Mouse (Mus musculus) E14TG2a.4 (cell line): ENCODE results near the gene Atf5.
A peak's percentile ranks its signal among the peaks of the same experiment; 100 is the strongest.

Experiments used
- H3K27me3 ChIP-seq: 2 replicates; pipeline ENCODE4 v1.6.1; 2014; ENCODE audit warnings: low read length, control low read depth; ENCODE audit not compliant: insufficient read depth
- H3K36me3 ChIP-seq: 2 replicates; pipeline ENCODE4 v1.6.1; 2014; ENCODE audit warnings: low read length, control low read depth; ENCODE audit not compliant: insufficient read depth
- H3K4me1 ChIP-seq: replicated peaks from 2 replicates; pipeline ENCODE4 v1.6.1; 2014; ENCODE audit warnings: low read depth, low read length, control low read depth
- H3K4me3 ChIP-seq: replicated peaks from 2 replicates; pipeline ENCODE4 v1.5.1; 2014; ENCODE audit warnings: mild to moderate bottlenecking, low read length
- H3K9me3 ChIP-seq: 2 replicates; pipeline ENCODE4 v1.6.1; 2014; ENCODE audit warnings: low read length, control low read depth
- CTCF ChIP-seq: conservative IDR thresholded peaks from 2 replicates; pipeline ENCODE4 v1.5.1; 2014; ENCODE audit warnings: low read length
- NANOG ChIP-seq: IDR thresholded peaks from 2 replicates; pipeline ENCODE4 v1.6.1; 2014; ENCODE audit warnings: borderline replicate concordance, low read length, mixed read lengths
- POU5F1 ChIP-seq: IDR thresholded peaks from 2 replicates; pipeline ENCODE4 v1.6.1; 2014; ENCODE audit warnings: low read length, borderline replicate concordance

Gene Atf5

GRCm38 (mm10) chr7:44818751-44819235 is 2.3 kb upstream of the Atf5 start:
- Histone ChIP-seq H3K4me1 (peaks cover 74% of the 10 kb centered on the region), H3K4me3 (peak overlapping the region; percentile 96), H3K9me3 (no peaks in the 10 kb centered on the region), H3K36me3 (peaks cover 59% of the 10 kb centered on the region), H3K27me3 (no peaks in the 10 kb centered on the region)
- TF ChIP-seq CTCF (no peak), POU5F1 (no peak), NANOG (no peak)

DNA sequence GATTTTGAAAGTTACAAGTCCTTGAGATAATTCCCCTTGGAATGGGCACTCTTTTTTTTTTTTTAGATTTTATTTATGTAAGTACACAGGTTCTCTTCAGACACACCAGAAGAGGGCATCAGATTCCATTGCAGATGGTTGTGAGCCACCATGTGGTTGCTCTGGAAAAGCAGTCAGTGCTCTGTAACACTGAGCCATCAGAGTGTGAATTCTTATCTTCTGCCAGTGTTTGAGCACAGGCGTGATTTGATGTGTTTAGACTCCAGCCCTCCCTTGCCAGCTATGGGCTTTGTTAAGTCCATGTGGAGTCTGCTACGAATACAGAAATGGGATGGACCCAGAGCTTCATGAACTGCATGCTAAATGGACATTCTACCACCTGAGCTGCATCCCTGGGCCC is 1.7 kb upstream of the Atf5 start:
- peaks cover 56% of the 10 kb centered on the region for H3K36me3 ChIP-seq
- peak overlapping the region; percentile 96 for H3K4me3 ChIP-seq
- H3K9me3 ChIP-seq = no peaks in the 10 kb centered on the region
- peaks cover 68% of the 10 kb centered on the region for H3K4me1 ChIP-seq
- TF ChIP-seq CTCF (no peak), POU5F1 (no peak), NANOG (no peak)
- no peaks in the 10 kb centered on the region for H3K27me3 ChIP-seq

- TF ChIP-seq POU5F1 (no peak), NANOG (no peak), CTCF (no peak)
- Histone ChIP-seq H3K9me3 (no peaks in the 10 kb centered on the region), H3K4me1 (peaks cover 66% of the 10 kb centered on the region), H3K27me3 (no peaks in the 10 kb centered on the region), H3K4me3 (peak overlapping the region; percentile 96), H3K36me3 (peaks cover 52% of the 10 kb centered on the region)
These were observed 983 bp upstream of the Atf5 start for GRCm38 (mm10) chr7:44817441-44817840.

- Histone ChIP-seq H3K9me3 (no peaks in the 10 kb centered on the region), H3K4me3 (peak within 1 kb of the TSS; percentile 96), H3K27me3 (no peaks in the 10 kb centered on the region), H3K36me3 (peaks cover 59% of the 10 kb centered on the region), H3K4me1 (peaks cover 59% of the 10 kb centered on the region)
- TF ChIP-seq CTCF = no peak
- no peak for TF ChIP-seq POU5F1
- TF ChIP-seq NANOG = no peak
These were observed 563 bp downstream of the Atf5 start, which contains the start of the genes Nup62 and Il4i1 for GRCm38 (mm10) chr7:44815721-44816469. TSS of gene Nup62 (plus strand) at chr7:44816088. TSS of gene Il4i1 (plus strand) at chr7:44816387.

DNA sequence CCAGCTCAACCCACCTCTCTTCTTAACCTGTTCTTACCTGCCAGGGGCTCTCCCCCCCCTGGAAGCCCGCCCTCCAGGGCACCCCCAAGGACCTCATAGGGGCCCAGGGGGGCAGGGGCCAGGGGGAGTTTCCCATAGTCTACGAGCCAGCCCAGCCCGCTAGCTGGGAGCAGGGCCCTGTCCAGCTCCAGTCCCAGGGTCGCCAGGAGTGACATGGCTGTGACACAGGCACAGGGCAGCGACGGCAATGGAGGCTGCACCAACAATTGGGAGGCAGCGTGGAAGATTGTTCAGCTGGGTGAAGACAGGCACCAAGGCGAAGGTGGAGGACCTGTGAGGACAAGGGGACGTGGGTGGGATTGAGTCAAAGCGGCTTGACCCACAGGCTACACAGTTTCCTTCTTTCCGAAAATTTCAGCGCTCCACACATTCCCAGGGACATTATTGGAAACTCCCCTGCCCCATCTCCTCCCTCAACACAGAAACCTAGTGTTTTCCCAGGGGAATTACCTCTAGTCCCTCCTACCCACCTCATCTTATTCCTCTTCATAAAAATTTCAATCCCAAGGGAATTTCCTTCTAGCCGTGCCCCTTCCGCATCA is 1.4 kb downstream of the Atf5 start:
- Histone ChIP-seq H3K4me3 (peak overlapping the region; percentile 96), H3K27me3 (no peaks in the 10 kb centered on the region), H3K36me3 (peaks cover 50% of the 10 kb centered on the region), H3K9me3 (no peaks in the 10 kb centered on the region), H3K4me1 (peaks cover 51% of the 10 kb centered on the region)
- TF ChIP-seq CTCF = no peak
- no peak for TF ChIP-seq POU5F1
- TF ChIP-seq NANOG = no peak

DNA sequence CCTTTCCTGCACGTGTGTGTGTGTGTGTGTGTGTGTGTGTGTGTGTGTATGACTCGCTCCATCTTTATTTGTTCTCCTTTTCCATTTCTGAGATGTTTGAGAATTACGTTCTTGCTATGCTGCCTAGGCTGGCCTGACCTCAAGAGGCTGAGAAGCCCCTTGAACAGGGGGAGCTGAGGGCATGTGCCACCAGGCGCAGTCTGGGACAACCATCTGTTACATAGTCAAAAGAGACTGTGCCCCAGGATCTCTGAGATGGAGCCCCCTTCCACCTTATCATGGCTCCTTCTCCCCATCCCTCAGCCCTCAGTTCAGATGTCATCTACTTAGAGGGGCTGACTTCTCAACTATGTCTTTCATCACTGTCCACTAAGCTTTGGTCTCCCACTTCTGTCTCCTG is 2.0 kb downstream of the Atf5 start:
- Histone ChIP-seq H3K9me3 (no peaks in the 10 kb centered on the region), H3K4me1 (peaks cover 44% of the 10 kb centered on the region)
- TF ChIP-seq CTCF (no peak), POU5F1 (no peak), NANOG (no peak)

DNA sequence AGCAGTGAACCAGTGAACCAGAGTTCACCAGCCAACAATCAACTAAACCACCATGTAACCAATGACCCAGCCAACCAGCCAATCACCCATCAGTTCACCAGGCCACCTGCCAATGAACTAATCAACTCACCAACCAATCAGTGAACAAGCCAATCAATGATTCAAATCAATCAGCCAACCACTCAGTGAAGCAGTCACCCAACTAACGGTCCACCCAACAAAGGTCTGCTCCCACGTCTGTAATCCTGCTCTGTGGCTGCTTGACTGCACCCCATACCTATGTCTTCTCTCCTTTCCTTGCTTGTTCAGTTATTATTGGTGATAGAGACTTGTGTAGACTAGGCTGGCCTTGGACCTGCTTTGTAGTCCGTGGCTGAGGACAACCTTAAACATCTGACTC is 2.5 kb downstream of the Atf5 start:
- Histone ChIP-seq H3K9me3 (no peaks in the 10 kb centered on the region), H3K36me3 (peaks cover 40% of the 10 kb centered on the region), H3K4me3 (no peak overlapping the region), H3K27me3 (no peaks in the 10 kb centered on the region), H3K4me1 (peaks cover 40% of the 10 kb centered on the region)
- TF ChIP-seq NANOG (no peak), POU5F1 (no peak), CTCF (no peak)

More for the DNA sequence above, 2.0 kb downstream of the Atf5 start:
- Histone ChIP-seq H3K4me3 (no peak overlapping the region; the same call in 1 of the 2 replicates), H3K36me3 (peaks cover 44% of the 10 kb centered on the region), H3K27me3 (no peaks in the 10 kb centered on the region)

DNA sequence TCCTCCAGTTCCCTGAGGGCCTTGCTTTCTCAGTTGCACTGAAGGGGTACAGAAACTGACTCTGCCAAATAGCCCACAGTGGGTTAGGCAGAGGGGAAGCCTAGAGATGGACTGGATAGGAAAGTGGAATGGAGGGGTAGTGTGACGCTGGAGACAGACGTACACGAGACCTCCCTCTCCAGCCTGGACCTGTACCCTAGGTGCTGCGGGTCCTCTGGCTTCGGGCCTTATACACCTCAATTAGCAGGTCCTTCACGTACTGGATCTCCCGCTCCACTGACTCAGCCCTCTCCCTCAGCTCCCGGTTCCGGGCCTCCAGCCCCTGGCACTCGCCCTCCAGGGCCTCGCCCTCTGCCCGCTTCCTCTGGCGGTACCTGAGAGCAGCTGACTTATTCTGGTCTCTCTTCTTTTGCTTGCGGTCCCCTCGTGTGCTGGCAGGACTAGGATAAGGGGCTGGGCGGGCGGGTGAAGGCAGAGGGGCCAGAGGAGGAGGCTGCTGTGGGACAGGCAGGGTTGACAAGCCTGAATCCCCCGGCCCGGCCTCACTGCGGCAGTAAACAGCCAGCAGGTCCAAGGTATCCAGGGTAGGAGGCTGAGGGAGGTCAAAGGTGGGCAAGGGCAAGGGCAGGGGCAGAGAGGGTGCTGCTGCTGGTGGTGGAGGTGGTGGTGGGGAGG is 3.7 kb downstream of the Atf5 start:
- H3K4me1 ChIP-seq = peaks cover 28% of the 10 kb centered on the region
- peak overlapping the region; percentile 54 for H3K4me3 ChIP-seq
- H3K9me3 ChIP-seq = no peaks in the 10 kb centered on the region
- no peaks in the 10 kb centered on the region for H3K27me3 ChIP-seq
- peaks cover 29% of the 10 kb centered on the region for H3K36me3 ChIP-seq
- TF ChIP-seq CTCF (no peak), NANOG (no peak), POU5F1 (no peak)
